Mouse (Mus musculus): ENCODE data around the gene Golga5. TPM values are rescaled to one million over a fixed set of nuclear protein-coding genes. Genes with fewer than 3 reads are reported as not detected.

The Golga5 gene
- polyA plus RNA-seq, 1 experiment from 2014 or later: 29.8 TPM

DNA sequence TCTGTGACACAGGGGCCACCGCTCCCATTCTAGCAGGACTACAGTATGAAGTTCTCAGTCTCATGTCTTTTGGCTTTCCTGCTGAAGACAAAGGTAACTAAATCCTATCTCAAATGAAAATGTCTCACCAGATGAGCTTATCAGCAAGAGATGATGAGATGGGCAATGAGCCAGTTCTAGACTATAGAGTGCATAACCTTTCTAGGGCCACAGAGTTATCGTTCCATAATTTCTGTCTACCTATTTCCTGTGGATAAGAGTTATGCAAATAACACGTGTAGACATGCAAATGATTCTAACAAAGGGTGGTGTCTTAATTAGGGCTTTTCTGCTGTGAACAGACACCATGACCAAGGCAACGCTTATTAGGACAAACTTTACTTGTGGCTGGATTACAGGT lies 34.8 kb upstream of the Golga5 start:
- 78% methylated on average over 4 of the region's 4 CpGs for WGBS
- no peaks in the 10 kb centered on the region for H3K36me3 ChIP-seq (ENCODE audit: insufficient read depth, low read length)
- H3K9me3 ChIP-seq (ENCODE audit: low read length): no peaks in the 10 kb centered on the region
- TF ChIP-seq EP300 (IDR thresholded peaks at IDR 0.05) (no peak), CTCF (IDR thresholded peaks at IDR 0.05) (no peak)
- H3K4me3 ChIP-seq (ENCODE audit: low read depth, low read length): no peak overlapping the region
- ATAC-seq (no peak), DNase-seq (ENCODE audit: low spot score) (no peak)
- no peak overlapping the region for H3K9ac ChIP-seq (replicated peaks; ENCODE audit: low read depth)
- H3K4me1 ChIP-seq (ENCODE audit: insufficient read depth, low read depth, low read length): peaks cover 7% of the 10 kb centered on the region; the same call in 1 of the 2 replicates
- H3K27ac ChIP-seq (ENCODE audit: low read length): no peak overlapping the region
- no peaks in the 10 kb centered on the region for H3K27me3 ChIP-seq (replicated peaks; ENCODE audit: insufficient read depth, low read length)
- H3K4me2 ChIP-seq (replicated peaks; ENCODE audit: low read depth, low read length): no peak overlapping the region

DNA sequence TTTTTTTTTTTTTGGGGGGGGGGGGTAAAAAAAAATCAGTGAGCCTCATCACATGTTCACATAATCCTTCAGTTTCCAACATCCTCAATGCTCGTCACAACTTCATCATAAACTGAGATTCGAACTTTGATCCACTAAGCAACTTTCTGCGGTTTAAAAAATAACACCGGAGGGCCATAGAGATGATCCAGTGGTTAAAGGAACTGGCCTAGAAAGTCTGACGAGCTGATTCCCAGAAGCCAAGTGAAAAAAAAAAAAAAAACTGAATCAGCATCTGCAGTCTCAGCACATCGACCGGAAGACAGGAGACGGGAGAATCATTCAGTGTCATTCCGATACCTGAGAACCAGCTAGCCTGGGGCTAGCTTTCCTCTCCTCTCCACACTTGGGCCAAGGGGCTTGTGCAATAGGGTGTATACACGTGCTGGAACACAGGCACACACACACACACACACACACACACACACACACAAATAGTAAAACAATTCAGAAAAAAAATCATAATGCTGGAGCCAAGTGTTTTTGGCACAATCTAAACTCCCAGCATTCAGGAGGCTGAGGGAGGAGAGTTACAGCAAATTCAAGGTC lies 31.9 kb upstream of the Golga5 start:
- peak; percentile 32 for DNase-seq (ENCODE audit: low spot score)
- no peak for TF ChIP-seq EP300 (IDR thresholded peaks at IDR 0.05)
- no peak for TF ChIP-seq CTCF (IDR thresholded peaks at IDR 0.05)
- Histone ChIP-seq H3K27ac (ENCODE audit: low read length) (no peak overlapping the region; the same call in 1 of the 2 replicates), H3K9ac (replicated peaks; ENCODE audit: low read depth) (no peak overlapping the region), H3K36me3 (ENCODE audit: insufficient read depth, low read length) (no peaks in the 10 kb centered on the region), H3K4me2 (replicated peaks; ENCODE audit: low read depth, low read length) (0 out of 2 replicates have a peak overlapping the region, but pooled peaks have one; percentile 14), H3K4me3 (ENCODE audit: low read depth, low read length) (no peak overlapping the region), H3K9me3 (ENCODE audit: low read length) (no peaks in the 10 kb centered on the region), H3K27me3 (replicated peaks; ENCODE audit: insufficient read depth, low read length) (no peaks in the 10 kb centered on the region), H3K4me1 (ENCODE audit: insufficient read depth, low read depth, low read length) (peaks cover 7% of the 10 kb centered on the region; the same call in 1 of the 2 replicates)
- ATAC-seq: no peak
- WGBS: 57% methylated on average over 10 of the region's 10 CpGs

DNA sequence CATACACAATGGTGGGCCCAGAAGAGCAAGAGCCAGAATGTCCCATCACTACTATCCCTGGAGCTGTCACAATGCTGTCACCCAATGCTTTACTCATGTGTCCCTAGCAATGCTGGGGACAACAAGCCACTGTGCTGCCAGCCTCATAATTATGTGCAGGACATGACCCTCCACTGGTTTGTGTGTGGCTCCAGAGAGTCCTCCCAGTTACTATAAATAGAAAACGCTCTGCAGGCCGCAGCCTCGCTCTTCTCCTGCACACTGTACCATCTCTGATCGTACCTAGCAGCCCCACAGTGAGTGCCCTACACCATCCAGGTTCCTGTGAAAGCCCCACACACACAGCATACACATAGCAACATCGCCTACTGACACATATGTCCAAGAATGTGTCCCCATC lies 31.0 kb upstream of the Golga5 start:
- Histone ChIP-seq H3K4me1 (ENCODE audit: insufficient read depth, low read depth, low read length) (peaks cover 7% of the 10 kb centered on the region; the same call in 1 of the 2 replicates), H3K27me3 (replicated peaks; ENCODE audit: insufficient read depth, low read length) (no peaks in the 10 kb centered on the region), H3K9me3 (ENCODE audit: low read length) (no peaks in the 10 kb centered on the region), H3K27ac (ENCODE audit: low read length) (0 out of 2 replicates have a peak overlapping the region, but pooled peaks have one; percentile 9), H3K4me3 (ENCODE audit: low read depth, low read length) (no peak overlapping the region; the same call in 1 of the 2 replicates), H3K4me2 (replicated peaks; ENCODE audit: low read depth, low read length) (peak overlapping the region; percentile 83), H3K36me3 (ENCODE audit: insufficient read depth, low read length) (no peaks in the 10 kb centered on the region), H3K9ac (replicated peaks; ENCODE audit: low read depth) (no peak overlapping the region)
- no peak for TF ChIP-seq CTCF (IDR thresholded peaks at IDR 0.05)
- TF ChIP-seq EP300 (IDR thresholded peaks at IDR 0.05): no peak
- ATAC-seq: peak; percentile 13
- peak; percentile 64 for DNase-seq (ENCODE audit: low spot score)
- WGBS: 42% methylated on average over 5 of the region's 5 CpGs

DNA sequence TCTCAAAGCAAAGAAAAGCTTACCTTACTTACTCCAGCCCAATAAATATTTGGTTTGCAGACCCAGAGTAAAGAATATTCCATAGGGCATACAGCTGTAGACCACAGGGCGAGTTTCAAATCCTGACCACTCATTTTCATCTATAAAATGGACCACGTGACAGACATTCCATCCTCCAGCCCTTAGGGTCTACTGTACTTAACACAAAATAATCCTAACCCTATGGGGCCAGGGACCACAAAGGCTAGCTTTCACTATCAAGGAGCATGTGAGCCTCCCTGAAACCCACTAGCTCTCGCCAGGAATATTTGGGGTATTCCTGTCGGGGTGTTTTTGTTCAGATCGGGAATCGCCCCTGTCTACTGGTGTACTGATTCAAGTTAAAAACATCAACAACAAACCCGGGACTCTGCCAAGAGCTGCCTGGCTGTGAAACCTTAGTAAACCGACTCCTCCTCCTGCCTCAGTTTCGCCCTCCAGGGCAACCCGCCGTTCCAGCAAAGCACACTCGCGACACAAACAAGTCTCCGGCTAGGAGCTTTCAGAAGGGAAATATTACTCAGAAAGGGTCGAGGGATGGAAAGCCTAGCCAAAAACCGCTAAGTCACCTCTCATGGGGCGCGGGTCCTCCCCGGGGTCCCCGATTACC lies 29.8 kb upstream of the Golga5 start:
- ATAC-seq (peak; percentile 12; the same call in 1 of the 2 replicates), DNase-seq (ENCODE audit: low spot score) (no peak)
- Histone ChIP-seq H3K9me3 (ENCODE audit: low read length) (no peaks in the 10 kb centered on the region), H3K4me3 (ENCODE audit: low read depth, low read length) (peak overlapping the region; percentile 68), H3K27ac (ENCODE audit: low read length) (peak overlapping the region; percentile 60; the same call in 1 of the 2 replicates), H3K27me3 (replicated peaks; ENCODE audit: insufficient read depth, low read length) (no peaks in the 10 kb centered on the region), H3K9ac (replicated peaks; ENCODE audit: low read depth) (peak overlapping the region; percentile 58), H3K36me3 (ENCODE audit: insufficient read depth, low read length) (no peaks in the 10 kb centered on the region), H3K4me2 (replicated peaks; ENCODE audit: low read depth, low read length) (peak overlapping the region; percentile 83), H3K4me1 (ENCODE audit: insufficient read depth, low read depth, low read length) (peaks cover 7% of the 10 kb centered on the region; the same call in 1 of the 2 replicates)
- no peak for TF ChIP-seq EP300 (IDR thresholded peaks at IDR 0.05)
- TF ChIP-seq CTCF (IDR thresholded peaks at IDR 0.05): no peak
- 2% methylated on average over 20 of the region's 20 CpGs for WGBS

DNA sequence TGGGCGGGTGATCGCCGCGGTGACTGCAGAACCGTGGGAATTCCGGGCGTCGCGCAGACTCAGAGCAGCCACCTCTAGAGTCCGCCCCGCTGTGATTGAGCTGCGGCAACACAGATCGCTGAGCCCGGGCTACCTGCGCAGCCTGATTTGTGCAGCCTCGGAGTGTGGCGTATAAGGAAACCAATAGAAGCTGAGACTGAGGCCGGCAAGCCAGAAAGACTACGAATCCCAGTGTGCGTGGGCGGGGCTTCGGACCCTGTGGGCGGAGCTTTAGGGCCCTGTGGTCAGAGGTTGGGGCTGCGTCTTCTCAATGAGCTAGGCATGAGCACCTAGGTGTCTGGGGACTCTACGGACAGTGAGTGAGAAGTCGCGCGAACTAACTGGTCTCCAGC lies 29.3 kb upstream of the Golga5 start, which contains the start of gene Lgmn:
Gene Lgmn (minus strand): TSS at position 182 of the 392 bp plus-strand sequence.
- peak within 1 kb of the TSS; percentile 68 for H3K4me3 ChIP-seq (ENCODE audit: low read depth, low read length)
- ATAC-seq (peak; percentile 100), DNase-seq (ENCODE audit: low spot score) (peak; percentile 99)
- no peaks in the 10 kb centered on the region for H3K27me3 ChIP-seq (replicated peaks; ENCODE audit: insufficient read depth, low read length)
- H3K4me2 ChIP-seq (replicated peaks; ENCODE audit: low read depth, low read length): peak within 1 kb of the TSS; percentile 83
- H3K4me1 ChIP-seq (ENCODE audit: insufficient read depth, low read depth, low read length): peaks cover 7% of the 10 kb centered on the region; the same call in 1 of the 2 replicates
- no peaks in the 10 kb centered on the region for H3K9me3 ChIP-seq (ENCODE audit: low read length)
- peak within 1 kb of the TSS; percentile 58 for H3K9ac ChIP-seq (replicated peaks; ENCODE audit: low read depth)
- peak within 1 kb of the TSS; percentile 60; the same call in 1 of the 2 replicates for H3K27ac ChIP-seq (ENCODE audit: low read length)
- H3K36me3 ChIP-seq (ENCODE audit: insufficient read depth, low read length): no peaks in the 10 kb centered on the region
- TF ChIP-seq CTCF (IDR thresholded peaks at IDR 0.05): peak; percentile 29
- TF ChIP-seq EP300 (IDR thresholded peaks at IDR 0.05): no peak
- WGBS: 1% methylated on average over 28 of the region's 28 CpGs

DNA sequence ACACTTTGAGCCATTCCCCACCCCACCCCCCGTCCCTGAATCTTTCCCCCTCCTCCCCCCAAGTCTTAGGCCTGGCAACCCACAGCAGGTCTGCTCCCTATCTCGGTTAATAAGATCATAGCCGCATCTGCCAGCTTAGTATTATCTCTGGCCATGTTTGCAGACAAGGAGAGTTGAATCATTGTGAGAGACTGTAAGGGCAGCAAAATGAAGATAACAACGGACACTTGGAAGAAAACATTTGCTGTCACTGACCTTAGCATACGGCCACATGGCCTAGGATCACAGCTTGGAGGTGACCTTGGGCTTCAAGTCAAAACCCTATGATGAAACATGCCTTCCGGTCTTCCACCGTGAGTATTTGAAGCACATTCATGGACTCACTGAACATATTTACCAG lies 28.4 kb upstream of the Golga5 start:
- H3K27me3 ChIP-seq (replicated peaks; ENCODE audit: insufficient read depth, low read length): no peaks in the 10 kb centered on the region
- H3K4me2 ChIP-seq (replicated peaks; ENCODE audit: low read depth, low read length): no peak overlapping the region
- no peak for DNase-seq (ENCODE audit: low spot score)
- WGBS: 79% methylated on average over 7 of the region's 7 CpGs
- H3K9ac ChIP-seq (replicated peaks; ENCODE audit: low read depth): no peak overlapping the region
- no peak overlapping the region for H3K27ac ChIP-seq (ENCODE audit: low read length)
- TF ChIP-seq CTCF (IDR thresholded peaks at IDR 0.05) (no peak), EP300 (IDR thresholded peaks at IDR 0.05) (no peak)
- H3K9me3 ChIP-seq (ENCODE audit: low read length): no peaks in the 10 kb centered on the region
- no peaks in the 10 kb centered on the region for H3K36me3 ChIP-seq (ENCODE audit: insufficient read depth, low read length)
- no peak for ATAC-seq
- no peak overlapping the region for H3K4me3 ChIP-seq (ENCODE audit: low read depth, low read length)
- peaks cover 7% of the 10 kb centered on the region; the same call in 1 of the 2 replicates for H3K4me1 ChIP-seq (ENCODE audit: insufficient read depth, low read depth, low read length)

All from lung, postnatal 0 days (tissue).